Mouse (Mus musculus): ENCODE measurements around the gene Sertad3. TPM values are rescaled to one million over a fixed set of nuclear protein-coding genes. Genes with fewer than 3 reads are reported as not detected.

Sertad3 gene
- 14.9 and 18.0 TPM in 2 replicates for polyA plus RNA-seq (2012; rRNA removed; ENCODE audit: low replicate concordance)

GRCm38 (mm10) chr7:27473156-27473834, at the start of gene Sertad3:
Sertad3 (plus strand) TSS chr7:27473768.

GRCm38 (mm10) chr7:27447419-27448286, 25.9 kb upstream of the Sertad3 start, which contains the start of the genes Sptbn4 and Blvrb:
Sptbn4 (minus strand) TSS chr7:27447686.
Blvrb (plus strand) TSS chr7:27447978.

GRCm38 (mm10) chr7:27486770-27487697, 13.5 kb downstream of the Sertad3 start, which contains the start of gene Sertad1:
Sertad1 (plus strand) TSS chr7:27486910.

GRCm38 (mm10) chr7:27499036-27499435, 25.5 kb downstream of the Sertad3 start, which contains the start of gene Prx:
Prx (plus strand) TSS chr7:27499324.

GRCm38 (mm10) chr7:27522967-27523366, 49.4 kb downstream of the Sertad3 start, which contains the start of gene Hipk4:
Hipk4 (plus strand) TSS chr7:27523267.

Other genes with a start within 250 kb of the Sertad3 start
- gene Itpkc, start 245.1 kb upstream of the Sertad3 start, polyA plus RNA-seq (2012; rRNA removed; ENCODE audit: low replicate concordance), result 10.9 and 11.3 TPM in 2 replicates
- 54.2 and 84.1 TPM in 2 replicates for gene Coq8b, start 240.7 kb upstream of the Sertad3 start, polyA plus RNA-seq (2012; rRNA removed; ENCODE audit: low replicate concordance)
- 34.2 and 70.1 TPM in 2 replicates for gene Numbl, start 215.3 kb upstream of the Sertad3 start, polyA plus RNA-seq (2012; rRNA removed; ENCODE audit: low replicate concordance)
- 151 and 265 TPM in 2 replicates for gene Ltbp4, start 136.1 kb upstream of the Sertad3 start, polyA plus RNA-seq (2012; rRNA removed; ENCODE audit: low replicate concordance)
- gene Shkbp1, start 117.7 kb upstream of the Sertad3 start, polyA plus RNA-seq (2012; rRNA removed; ENCODE audit: low replicate concordance), result 82.8 and 146 TPM in 2 replicates
- not detected in 2 replicates for gene Gm20479, start 116.3 kb upstream of the Sertad3 start, polyA plus RNA-seq (2012; rRNA removed; ENCODE audit: low replicate concordance)
- 0.23 and 0.72 TPM in 2 replicates for gene Sptbn4, start 26.1 kb upstream of the Sertad3 start, polyA plus RNA-seq (2012; rRNA removed; ENCODE audit: low replicate concordance)
- gene Blvrb, start 25.8 kb upstream of the Sertad3 start, polyA plus RNA-seq (2012; rRNA removed; ENCODE audit: low replicate concordance), result 112 and 190 TPM in 2 replicates
- 32.7 and 59.9 TPM in 2 replicates for gene Sertad1, start 13.1 kb downstream of the Sertad3 start, polyA plus RNA-seq (2012; rRNA removed; ENCODE audit: low replicate concordance)
- gene Prx, start 25.6 kb downstream of the Sertad3 start, polyA plus RNA-seq (2012; rRNA removed; ENCODE audit: low replicate concordance), result 7.0 and 8.2 TPM in 2 replicates
- 0.87 and 0.96 TPM in 2 replicates for gene Hipk4, start 49.5 kb downstream of the Sertad3 start, polyA plus RNA-seq (2012; rRNA removed; ENCODE audit: low replicate concordance)
- gene Pld3, start 79.5 kb downstream of the Sertad3 start, polyA plus RNA-seq (2012; rRNA removed; ENCODE audit: low replicate concordance), result 181 and 187 TPM in 2 replicates
- 28.5 and 46.1 TPM in 2 replicates for gene 2310022A10Rik, start 79.5 kb downstream of the Sertad3 start, polyA plus RNA-seq (2012; rRNA removed; ENCODE audit: low replicate concordance)
- gene Akt2, start 117.8 kb downstream of the Sertad3 start, polyA plus RNA-seq (2012; rRNA removed; ENCODE audit: low replicate concordance), result 167 and 222 TPM in 2 replicates
- gene Ttc9b, start 180.1 kb downstream of the Sertad3 start, polyA plus RNA-seq (2012; rRNA removed; ENCODE audit: low replicate concordance), result not detected in 2 replicates
- 16.1 and 46.0 TPM in 2 replicates for gene Map3k10, start 200.8 kb downstream of the Sertad3 start, polyA plus RNA-seq (2012; rRNA removed; ENCODE audit: low replicate concordance)
- gene Zfp607b, start 215.6 kb downstream of the Sertad3 start, polyA plus RNA-seq (2012; rRNA removed; ENCODE audit: low replicate concordance), result 0.25 and 0.27 TPM in 2 replicates

Measured in mammary gland, adult 2 months (tissue).